Mouse (Mus musculus) G1E (cell line): ENCODE results near the gene Magoh.

ENCODE experiments used
- CTCF ChIP-seq: IDR thresholded peaks from 2 replicates; pipeline ENCODE4 v1.5.1; 2012; ENCODE audit warnings: low read depth, low read length, inconsistent platforms, mixed read lengths
- GATA1 ChIP-seq: IDR thresholded peaks from 2 replicates; pipeline ENCODE4 v1.6.1; 2012; ENCODE audit warnings: borderline replicate concordance, low read length, inconsistent platforms, mixed read lengths

GRCm38 (mm10) chr4:107928269-107928668 is 48.7 kb downstream of the Magoh start:
- TF ChIP-seq CTCF (no peak), GATA1 (no peak)
